Mouse (Mus musculus) cerebellum, adult 2 months (tissue): Measurements from ENCODE around the gene Arl15.

Source experiments
- CTCF ChIP-seq: fragments of 200-500 bp; IDR thresholded peaks from 2 replicates; pipeline ENCODE4 v1.5.1; 2011; ENCODE audit warnings: low read depth, mild to moderate bottlenecking, control low read depth, low read length, moderate library complexity, borderline replicate concordance; ENCODE audit not compliant: insufficient read depth
- POLR2A ChIP-seq: fragments of 200-500 bp; IDR thresholded peaks from 2 replicates; pipeline ENCODE4 v1.6.1; 2011; ENCODE audit warnings: low read length, control low read depth, borderline replicate concordance; ENCODE audit not compliant: insufficient read depth

DNA sequence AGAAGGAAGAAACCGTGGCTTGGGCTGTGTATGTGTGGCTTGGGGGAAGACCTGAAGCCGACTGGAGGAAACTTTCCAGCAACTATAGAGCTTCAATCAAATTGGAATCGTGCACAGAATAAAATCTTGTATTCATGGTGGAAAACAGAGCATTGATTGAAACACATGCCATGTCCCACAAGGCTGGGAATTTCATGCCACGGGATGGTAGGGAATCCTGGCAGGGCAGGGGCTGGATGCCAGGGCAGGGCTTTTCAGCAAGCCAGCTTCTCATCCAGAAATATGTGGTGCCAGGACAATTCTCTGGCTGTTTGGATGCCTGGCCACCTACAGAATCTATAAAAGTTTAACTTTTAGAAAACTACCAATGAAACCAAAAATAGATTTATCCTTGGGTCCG, 122.5 kb downstream of the Arl15 start:
- TF ChIP-seq CTCF = no peak
- TF ChIP-seq POLR2A = no peak
